Mouse (Mus musculus) neural tube, embryonic 11.5 days (tissue): ENCODE measurements around the gene Tmem151a. TPM values are rescaled to one million over a fixed set of nuclear protein-coding genes. Genes with fewer than 3 reads are reported as not detected.

Source experiments
- ATAC-seq: fragments of 200-750 bp; cut with Nextera tagmentation; 2 replicates; pipeline ENCODE4 v1.8.0; 2017; ENCODE audit warnings: moderate number of reproducible peaks, mild to moderate bottlenecking, moderate TSS enrichment, moderate library complexity; ENCODE audit not compliant: insufficient read depth, low FRiP score, low TSS enrichment
- DNase-seq: peaks from one replicate; pipeline ENCODE4 v3.0.0-alpha.2; 2015; ENCODE audit warnings: low spot score
- H3K27ac ChIP-seq: fragments of 300-500 bp; sonication (generic); 2 replicates; pipeline ENCODE4 v1.5.1; 2014; ENCODE audit warnings: low read depth, mild to moderate bottlenecking, low read length
- H3K27me3 ChIP-seq: fragments of 300-500 bp; sonication (generic); 2 replicates; pipeline ENCODE4 v1.6.1; 2014; ENCODE audit warnings: mild to moderate bottlenecking, low read length, mixed read lengths; ENCODE audit not compliant: control insufficient read depth, insufficient read depth
- H3K36me3 ChIP-seq: fragments of 300-500 bp; sonication (generic); 2 replicates; pipeline ENCODE4 v1.6.1; 2014; ENCODE audit warnings: mild to moderate bottlenecking, low read length, moderate library complexity, mixed read lengths; ENCODE audit not compliant: control insufficient read depth, insufficient read depth
- H3K4me1 ChIP-seq: fragments of 300-500 bp; sonication (generic); 2 replicates; pipeline ENCODE4 v1.6.1; 2014; ENCODE audit warnings: low read length, mixed read lengths; ENCODE audit not compliant: control insufficient read depth, insufficient read depth
- H3K4me2 ChIP-seq: fragments of 300-500 bp; sonication (generic); 2 replicates; pipeline ENCODE4 v1.6.1; 2014; ENCODE audit warnings: low read depth, mild to moderate bottlenecking, moderate library complexity
- H3K4me3 ChIP-seq: fragments of 300-500 bp; sonication (generic); 2 replicates; pipeline ENCODE4 v1.5.1; 2014; ENCODE audit warnings: low read depth, low read length
- H3K9ac ChIP-seq: fragments of 300-500 bp; sonication (generic); 2 replicates; pipeline ENCODE4 v1.6.1; 2014; ENCODE audit warnings: mild to moderate bottlenecking, low read length
- H3K9me3 ChIP-seq: fragments of 300-500 bp; sonication (generic); 2 replicates; pipeline ENCODE4 v1.6.1; 2016; ENCODE audit warnings: low read length; ENCODE audit not compliant: control insufficient read depth
- WGBS: fragments of 180-500 bp; shearing (Covaris S2); extraction: QIAGEN DNeasy Blood & Tissue Kit; methylation state at CpG from one replicate; pipeline ENCODE4 v1.1.7; 2014; 5-methylcytosine and 5-hydroxymethylcytosine counted together
- polyA plus RNA-seq: library from polyadenylated mRNA; unstranded; fragments of >200 nt; fragmentation: Nextera tagmentation; extraction: Ambion mirVana; gene quantifications from 2 replicates; pipeline ENCODE4 v1.2.1, GENCODE M21; 2014

The Tmem151a gene
- polyA plus RNA-seq = 1.8 and 2.0 TPM in 2 replicates

- under 1% methylated on average over 59 of the region's 69 CpGs for WGBS
- ATAC-seq = no peak
- H3K4me1 ChIP-seq = peaks cover 11% of the 10 kb centered on the region
- peak within 1 kb of the TSS; percentile 61 for H3K4me2 ChIP-seq
- peaks cover 61% of the 10 kb centered on the region for H3K27me3 ChIP-seq
- H3K27ac ChIP-seq = no peak within 1 kb of the TSS
- peak; percentile 16 for DNase-seq
- no peaks in the 10 kb centered on the region for H3K36me3 ChIP-seq
- peak within 1 kb of the TSS; percentile 42 for H3K9ac ChIP-seq
- H3K4me3 ChIP-seq = peak within 1 kb of the TSS; percentile 42
- H3K9me3 ChIP-seq = no peaks in the 10 kb centered on the region
Measured at GRCm38 (mm10) chr19:5085145-5085863, at the start of gene Tmem151a. Gene Tmem151a, minus strand, starts transcription at chr19:5085531.

- Histone ChIP-seq H3K4me2 (no peak overlapping the region), H3K36me3 (0 out of 2 replicates have a peak, but pooled peaks cover 2% of the 10 kb centered on the region), H3K27ac (no peak overlapping the region), H3K4me3 (no peak overlapping the region), H3K4me1 (no peaks in the 10 kb centered on the region), H3K9ac (no peak overlapping the region), H3K9me3 (no peaks in the 10 kb centered on the region), H3K27me3 (no peaks in the 10 kb centered on the region)
- 79% methylated on average over 4 of the region's 4 CpGs for WGBS
- ATAC-seq = no peak
- DNase-seq = no peak
Measured at GRCm38 (mm10) chr19:5131237-5131636, 45.9 kb upstream of the Tmem151a start.

- 28% methylated on average over 1 of the region's 1 CpGs for WGBS
- H3K27ac ChIP-seq = no peak overlapping the region
Measured at GRCm38 (mm10) chr19:5129770-5130169, 44.4 kb upstream of the Tmem151a start.

GRCm38 (mm10) chr19:5124055-5124614, 38.8 kb upstream of the Tmem151a start:
- Histone ChIP-seq H3K9me3 (no peaks in the 10 kb centered on the region), H3K4me3 (no peak overlapping the region), H3K4me1 (no peaks in the 10 kb centered on the region), H3K27me3 (no peaks in the 10 kb centered on the region), H3K27ac (no peak overlapping the region), H3K4me2 (no peak overlapping the region), H3K36me3 (no peaks in the 10 kb centered on the region), H3K9ac (no peak overlapping the region)
- DNase-seq (no peak), ATAC-seq (no peak)
- 70% methylated on average over 7 of the region's 7 CpGs for WGBS

More at GRCm38 (mm10) chr19:5129770-5130169, 44.4 kb upstream of the Tmem151a start:
- Histone ChIP-seq H3K27me3 (no peaks in the 10 kb centered on the region), H3K36me3 (0 out of 2 replicates have a peak, but pooled peaks cover 2% of the 10 kb centered on the region), H3K4me3 (no peak overlapping the region), H3K9ac (no peak overlapping the region), H3K9me3 (no peaks in the 10 kb centered on the region), H3K4me1 (no peaks in the 10 kb centered on the region), H3K4me2 (no peak overlapping the region)
- no peak for DNase-seq
- ATAC-seq = no peak

GRCm38 (mm10) chr19:5123241-5123640, 37.9 kb upstream of the Tmem151a start:
- no peak for DNase-seq
- no peak overlapping the region for H3K4me2 ChIP-seq
- H3K4me3 ChIP-seq = no peak overlapping the region
- no peak for ATAC-seq
- no peaks in the 10 kb centered on the region for H3K9me3 ChIP-seq
- H3K4me1 ChIP-seq = no peaks in the 10 kb centered on the region
- WGBS = 83% methylated on average over 3 of the region's 3 CpGs
- no peaks in the 10 kb centered on the region for H3K36me3 ChIP-seq
- H3K27me3 ChIP-seq = no peaks in the 10 kb centered on the region
- H3K9ac ChIP-seq = no peak overlapping the region
- H3K27ac ChIP-seq = no peak overlapping the region

GRCm38 (mm10) chr19:5122492-5122891, 37.2 kb upstream of the Tmem151a start:
- no peak for ATAC-seq
- no peaks in the 10 kb centered on the region for H3K4me1 ChIP-seq
- no peak for DNase-seq
- H3K36me3 ChIP-seq = no peaks in the 10 kb centered on the region
- no peak overlapping the region for H3K4me3 ChIP-seq
- H3K27me3 ChIP-seq = no peaks in the 10 kb centered on the region
- no peak overlapping the region for H3K9ac ChIP-seq
- no peak overlapping the region for H3K4me2 ChIP-seq
- H3K27ac ChIP-seq = no peak overlapping the region
- 81% methylated on average over 10 of the region's 10 CpGs for WGBS
- no peaks in the 10 kb centered on the region for H3K9me3 ChIP-seq

- DNase-seq (no peak), ATAC-seq (peak; percentile 85)
- whole genome bisulfite sequencing = under 1% methylated on average over 18 of the region's 18 CpGs
- Histone ChIP-seq H3K9me3 (no peaks in the 10 kb centered on the region), H3K4me1 (peaks cover 8% of the 10 kb centered on the region), H3K27me3 (no peaks in the 10 kb centered on the region), H3K4me2 (peak within 1 kb of the TSS; percentile 79), H3K9ac (peak within 1 kb of the TSS; percentile 66), H3K36me3 (peaks cover 3% of the 10 kb centered on the region; the same call in 1 of the 2 replicates), H3K27ac (peak within 1 kb of the TSS; percentile 49), H3K4me3 (peak within 1 kb of the TSS; percentile 90)
Measured at GRCm38 (mm10) chr19:5118384-5118698, 33.0 kb upstream of the Tmem151a start, which contains the start of gene Klc2. Gene Klc2, minus strand, starts transcription at chr19:5118560.

- Histone ChIP-seq H3K36me3 (peaks cover 3% of the 10 kb centered on the region), H3K27ac (peak overlapping the region; percentile 49), H3K27me3 (no peaks in the 10 kb centered on the region), H3K9me3 (no peaks in the 10 kb centered on the region), H3K4me3 (peak overlapping the region; percentile 90), H3K4me2 (peak overlapping the region; percentile 79), H3K4me1 (peaks cover 8% of the 10 kb centered on the region), H3K9ac (peak overlapping the region; percentile 68)
- peak; percentile 89 for ATAC-seq
- 1% methylated on average over 78 of the region's 83 CpGs for WGBS
- DNase-seq = peak; percentile 95
Measured at GRCm38 (mm10) chr19:5117494-5118383, 32.4 kb upstream of the Tmem151a start.
